Mouse (Mus musculus): Measurements from ENCODE around the gene Sstr1.

DNA sequence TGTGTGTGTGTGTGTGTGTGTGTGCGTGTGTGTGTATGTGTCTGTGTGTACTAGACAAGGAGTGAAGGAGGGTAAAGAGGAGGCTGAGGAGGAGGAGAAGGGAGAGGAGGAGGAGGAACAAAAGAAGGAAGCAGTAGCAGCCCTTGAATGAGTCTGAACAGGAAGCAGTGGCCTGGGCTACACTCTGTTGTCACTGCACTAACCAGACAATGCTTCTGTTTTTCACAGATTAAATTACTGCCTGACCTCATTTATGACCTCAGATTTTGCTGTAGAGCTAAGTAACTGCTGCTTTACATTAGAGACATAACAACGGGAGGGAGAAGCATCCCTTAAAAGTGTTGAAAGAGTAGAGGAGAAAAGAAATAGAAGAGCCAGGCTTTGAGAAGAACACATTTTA lies 4.6 kb downstream of the Sstr1 start:
- TF ChIP-seq TAL1 (IDR thresholded peaks at IDR 0.05; ENCODE audit: low read length) (no peak), GATA1 (IDR thresholded peaks at IDR 0.05; ENCODE audit: low read length) (no peak)
